Mouse (Mus musculus) neural tube, embryonic 14.5 days (tissue): Measurements from ENCODE around the gene Kctd7. TPM values are rescaled to one million over a fixed set of nuclear protein-coding genes. Genes with fewer than 3 reads are reported as not detected.

ENCODE experiments used
- ATAC-seq: fragments of 200-750 bp; cut with Nextera tagmentation; 2 replicates; pipeline ENCODE4 v1.8.0; 2017; ENCODE audit warnings: low read depth, mild to moderate bottlenecking, moderate TSS enrichment, moderate library complexity
- H3K27ac ChIP-seq: fragments of 300-500 bp; sonication (generic); 2 replicates; pipeline ENCODE4 v1.5.1; 2014; ENCODE audit warnings: low read depth, mild to moderate bottlenecking, control low read depth, low read length, moderate library complexity, mixed read lengths
- H3K27me3 ChIP-seq: fragments of 300-500 bp; sonication (generic); 2 replicates; pipeline ENCODE4 v1.6.1; 2014; ENCODE audit warnings: low read length; ENCODE audit not compliant: control insufficient read depth, insufficient read depth
- H3K36me3 ChIP-seq: fragments of 300-500 bp; sonication (generic); 2 replicates; pipeline ENCODE4 v1.6.1; 2014; ENCODE audit warnings: low read length, mixed read lengths; ENCODE audit not compliant: control insufficient read depth, insufficient read depth
- H3K4me1 ChIP-seq: fragments of 300-500 bp; sonication (generic); 2 replicates; pipeline ENCODE4 v1.6.1; 2014; ENCODE audit warnings: low read length; ENCODE audit not compliant: control insufficient read depth, insufficient read depth
- H3K4me2 ChIP-seq: fragments of 300-500 bp; sonication (generic); 2 replicates; pipeline ENCODE4 v1.6.1; 2014; ENCODE audit warnings: mild to moderate bottlenecking, low read depth, low read length, control low read depth
- H3K4me3 ChIP-seq: fragments of 300-500 bp; sonication (generic); 2 replicates; pipeline ENCODE4 v1.5.1; 2014; ENCODE audit warnings: low read depth, low read length, control low read depth, mixed read lengths
- H3K9ac ChIP-seq: fragments of 300-500 bp; sonication (generic); replicated peaks from 2 replicates; pipeline ENCODE4 v1.6.1; 2014; ENCODE audit warnings: low read depth, mild to moderate bottlenecking, control low read depth, low read length, mixed read lengths
- H3K9me3 ChIP-seq: fragments of 300-500 bp; sonication (generic); 2 replicates; pipeline ENCODE4 v1.6.1; 2016; ENCODE audit warnings: low read length; ENCODE audit not compliant: control insufficient read depth
- WGBS: fragments of 180-500 bp; shearing (Covaris S2); extraction: QIAGEN DNeasy Blood & Tissue Kit; methylation state at CpG from one replicate; pipeline ENCODE4 v1.1.7; 2014; 5-methylcytosine and 5-hydroxymethylcytosine counted together
- polyA plus RNA-seq: library from polyadenylated mRNA; unstranded; fragments of >200 nt; fragmentation: Nextera tagmentation; extraction: Ambion mirVana; gene quantifications from 2 replicates; pipeline ENCODE4 v1.2.1, GENCODE M21; 2014

The Kctd7 gene
- polyA plus RNA-seq, 1 experiment from 2014 or later: 16.1 TPM

DNA sequence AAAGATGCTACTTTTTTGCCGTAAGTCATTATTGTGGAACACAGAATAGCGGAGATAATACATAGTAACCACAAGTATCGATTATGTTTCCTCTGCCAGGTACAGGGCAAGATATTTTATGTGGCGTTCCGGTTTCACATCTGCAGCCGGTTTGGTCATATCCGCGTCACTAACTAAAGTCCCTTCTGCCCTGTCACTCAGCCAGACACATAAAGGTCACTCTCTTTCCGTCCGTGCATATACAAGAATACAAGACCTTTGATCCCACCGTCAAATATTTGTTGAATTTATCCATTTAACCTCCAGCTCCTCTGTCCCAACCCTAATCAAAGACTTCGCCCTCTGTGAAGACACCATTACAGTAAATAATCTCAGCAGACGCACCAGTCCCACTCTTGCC, 8.1 kb upstream of the Kctd7 start:
- H3K9ac ChIP-seq: no peak overlapping the region
- no peak overlapping the region for H3K27ac ChIP-seq
- no peaks in the 10 kb centered on the region for H3K4me1 ChIP-seq
- H3K4me3 ChIP-seq: no peak overlapping the region
- no peaks in the 10 kb centered on the region for H3K27me3 ChIP-seq
- H3K4me2 ChIP-seq: no peak overlapping the region
- WGBS: 95% methylated on average over 13 of the region's 13 CpGs
- no peaks in the 10 kb centered on the region for H3K9me3 ChIP-seq
- no peak for ATAC-seq
- H3K36me3 ChIP-seq: no peaks in the 10 kb centered on the region; the same call in 1 of the 2 replicates

GRCm38 (mm10) chr5:130139393-130139792, 5.3 kb upstream of the Kctd7 start:
- H3K36me3 ChIP-seq: no peaks in the 10 kb centered on the region; the same call in 1 of the 2 replicates
- H3K4me3 ChIP-seq: no peak overlapping the region
- H3K9me3 ChIP-seq: no peaks in the 10 kb centered on the region
- H3K4me1 ChIP-seq: peaks cover 4% of the 10 kb centered on the region; the same call in 1 of the 2 replicates
- H3K4me2 ChIP-seq: no peak overlapping the region
- ATAC-seq: no peak
- 26% methylated on average over 8 of the region's 8 CpGs for WGBS
- H3K27me3 ChIP-seq: no peaks in the 10 kb centered on the region
- no peak overlapping the region for H3K27ac ChIP-seq
- no peak overlapping the region for H3K9ac ChIP-seq

- H3K4me2 ChIP-seq: no peak overlapping the region
- H3K9me3 ChIP-seq: no peaks in the 10 kb centered on the region
- peaks cover 8% of the 10 kb centered on the region; the same call in 1 of the 2 replicates for H3K4me1 ChIP-seq
- H3K27ac ChIP-seq: no peak overlapping the region
- ATAC-seq: no peak
- H3K4me3 ChIP-seq: no peak overlapping the region
- no peak overlapping the region for H3K9ac ChIP-seq
- WGBS: 81% methylated on average over 5 of the region's 5 CpGs
- H3K27me3 ChIP-seq: no peaks in the 10 kb centered on the region
- H3K36me3 ChIP-seq: no peaks in the 10 kb centered on the region
Observed at GRCm38 (mm10) chr5:130141138-130141537, 3.5 kb upstream of the Kctd7 start.

DNA sequence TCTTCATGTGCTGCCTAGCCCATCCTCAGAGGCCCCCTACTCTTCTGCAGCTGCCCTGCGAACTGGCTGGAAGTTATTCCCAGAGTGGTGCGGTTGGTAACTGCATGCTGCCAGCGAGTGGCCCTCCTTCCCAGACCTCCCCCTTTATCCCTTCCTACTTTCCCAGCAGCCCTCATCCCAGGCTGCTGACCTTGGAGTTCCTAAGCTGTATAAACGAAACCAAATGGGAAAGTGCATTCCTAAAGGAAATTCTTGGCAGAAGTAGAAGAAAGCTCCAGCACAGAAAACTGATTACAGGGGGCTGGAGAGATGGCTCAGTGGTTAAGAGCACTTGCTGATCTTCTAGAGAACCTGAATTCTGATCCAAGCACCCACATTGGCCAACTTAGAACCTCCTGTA, 2.6 kb upstream of the Kctd7 start:
- ATAC-seq: no peak
- no peaks in the 10 kb centered on the region for H3K27me3 ChIP-seq
- no peak overlapping the region for H3K9ac ChIP-seq
- WGBS: 71% methylated on average over 4 of the region's 4 CpGs
- H3K4me1 ChIP-seq: peaks cover 8% of the 10 kb centered on the region; the same call in 1 of the 2 replicates
- H3K4me3 ChIP-seq: no peak overlapping the region
- no peak overlapping the region for H3K27ac ChIP-seq
- H3K36me3 ChIP-seq: no peaks in the 10 kb centered on the region
- H3K9me3 ChIP-seq: no peaks in the 10 kb centered on the region
- no peak overlapping the region for H3K4me2 ChIP-seq

GRCm38 (mm10) chr5:130143101-130143500, 1.6 kb upstream of the Kctd7 start:
- H3K27ac ChIP-seq: no peak overlapping the region
- H3K4me3 ChIP-seq: no peak overlapping the region
- H3K36me3 ChIP-seq: no peaks in the 10 kb centered on the region
- 96% methylated on average over 7 of the region's 7 CpGs for WGBS
- no peak for ATAC-seq
- H3K9ac ChIP-seq: no peak overlapping the region
- H3K27me3 ChIP-seq: no peaks in the 10 kb centered on the region
- H3K9me3 ChIP-seq: no peaks in the 10 kb centered on the region
- H3K4me2 ChIP-seq: no peak overlapping the region
- peaks cover 8% of the 10 kb centered on the region; the same call in 1 of the 2 replicates for H3K4me1 ChIP-seq

- Histone ChIP-seq H3K4me3 (peak overlapping the region; percentile 70), H3K4me2 (peak overlapping the region; percentile 69), H3K27ac (peak overlapping the region; percentile 87), H3K4me1 (peaks cover 8% of the 10 kb centered on the region; the same call in 1 of the 2 replicates), H3K9ac (peak overlapping the region; percentile 43), H3K9me3 (no peaks in the 10 kb centered on the region), H3K36me3 (0 out of 2 replicates have a peak, but pooled peaks cover 4% of the 10 kb centered on the region), H3K27me3 (no peaks in the 10 kb centered on the region)
- ATAC-seq: peak; percentile 58
- 2% methylated on average over 20 of the region's 20 CpGs for whole genome bisulfite sequencing
Observed at GRCm38 (mm10) chr5:130143977-130144333, 706 bp upstream of the Kctd7 start.

DNA sequence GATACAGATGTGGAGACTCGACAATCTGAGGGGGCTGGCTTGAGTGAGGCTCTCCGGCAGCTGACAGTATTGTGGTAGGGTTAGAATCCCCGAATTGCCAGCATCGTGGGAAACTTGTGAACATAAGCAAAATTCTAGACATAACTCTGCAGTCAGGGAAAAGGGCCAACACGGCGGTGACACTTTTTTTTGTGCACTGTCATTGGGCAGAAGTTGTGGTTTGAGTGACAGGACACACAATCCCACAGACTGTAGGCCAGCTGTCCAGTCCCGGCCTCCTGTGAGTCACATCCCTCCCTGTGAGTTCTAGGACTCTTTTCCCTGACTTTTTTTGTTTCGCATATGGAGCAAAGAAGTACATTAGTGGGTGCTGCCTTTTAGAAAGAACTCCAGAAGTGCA, 1.3 kb downstream of the Kctd7 start:
- ATAC-seq: no peak
- H3K27ac ChIP-seq: no peak overlapping the region
- H3K27me3 ChIP-seq: no peaks in the 10 kb centered on the region
- H3K36me3 ChIP-seq: peaks cover 10% of the 10 kb centered on the region; the same call in 1 of the 2 replicates
- H3K4me1 ChIP-seq: peaks cover 8% of the 10 kb centered on the region; the same call in 1 of the 2 replicates
- peak overlapping the region; percentile 69 for H3K4me2 ChIP-seq
- WGBS: 87% methylated on average over 8 of the region's 8 CpGs
- no peak overlapping the region for H3K9ac ChIP-seq
- H3K4me3 ChIP-seq: peak overlapping the region; percentile 70; the same call in 1 of the 2 replicates
- H3K9me3 ChIP-seq: no peaks in the 10 kb centered on the region

GRCm38 (mm10) chr5:130149726-130150310, 5.2 kb downstream of the Kctd7 start:
- 54% methylated on average over 7 of the region's 7 CpGs for WGBS
- Histone ChIP-seq H3K36me3 (peaks cover 27% of the 10 kb centered on the region), H3K4me3 (no peak overlapping the region), H3K9me3 (no peaks in the 10 kb centered on the region), H3K27me3 (no peaks in the 10 kb centered on the region), H3K9ac (no peak overlapping the region), H3K4me2 (no peak overlapping the region), H3K27ac (no peak overlapping the region), H3K4me1 (0 out of 2 replicates have a peak, but pooled peaks cover 5% of the 10 kb centered on the region)
- ATAC-seq: no peak

GRCm38 (mm10) chr5:130154286-130154685, 9.6 kb downstream of the Kctd7 start:
- H3K9me3 ChIP-seq: no peaks in the 10 kb centered on the region
- H3K9ac ChIP-seq: no peak overlapping the region
- H3K4me1 ChIP-seq: no peaks in the 10 kb centered on the region
- WGBS: 84% methylated on average over 2 of the region's 2 CpGs
- H3K27ac ChIP-seq: no peak overlapping the region
- ATAC-seq: no peak
- peaks cover 23% of the 10 kb centered on the region for H3K36me3 ChIP-seq
- no peaks in the 10 kb centered on the region for H3K27me3 ChIP-seq
- no peak overlapping the region for H3K4me2 ChIP-seq
- H3K4me3 ChIP-seq: no peak overlapping the region
